Mouse (Mus musculus): ENCODE results near the gene Irf9. TPM values are rescaled to one million over a fixed set of nuclear protein-coding genes. Genes with fewer than 3 reads are reported as not detected.

Gene Irf9
- polyA plus RNA-seq, 1 experiment = 36.9 TPM

- peak; percentile 100 for DNase-seq
- peaks cover under 1% of the 10 kb centered on the region; the same call in 1 of the 2 replicates for H3K36me3 ChIP-seq (ENCODE audit: control insufficient read depth, insufficient read depth, low read length)
- H3K4me3 ChIP-seq (ENCODE audit: insufficient read depth, low read depth, low read length) = peak within 1 kb of the TSS; percentile 79
- WGBS = under 1% methylated on average over 51 of the region's 51 CpGs
- H3K27me3 ChIP-seq (replicated peaks; ENCODE audit: control insufficient read depth, insufficient read depth, low read length) = no peaks in the 10 kb centered on the region
- TF ChIP-seq CTCF (conservative IDR thresholded peaks at IDR 0.05; ENCODE audit: insufficient read depth, insufficient read length, low read depth, low read length) (no peak), POLR2A (IDR thresholded peaks at IDR 0.05; ENCODE audit: low read depth, low read length) (peak; percentile 79)
- peak within 1 kb of the TSS; percentile 98 for H3K27ac ChIP-seq (ENCODE audit: insufficient read depth, low read depth, low read length)
- H3K4me1 ChIP-seq (ENCODE audit: control insufficient read depth, insufficient read depth, low read length) = peaks cover 12% of the 10 kb centered on the region
These were observed 42.9 kb upstream of the Irf9 start, which contains the start of gene A730061H03Rik for GRCm38 (mm10) chr14:55560202-55561073. Gene A730061H03Rik (minus strand): TSS chr14:55560406.

- Histone ChIP-seq H3K4me1 (ENCODE audit: control insufficient read depth, insufficient read depth, low read length) (peaks cover 13% of the 10 kb centered on the region), H3K36me3 (ENCODE audit: control insufficient read depth, insufficient read depth, low read length) (peaks cover 2% of the 10 kb centered on the region; the same call in 1 of the 2 replicates), H3K4me3 (ENCODE audit: insufficient read depth, low read depth, low read length) (peak overlapping the region; percentile 43), H3K27ac (ENCODE audit: insufficient read depth, low read depth, low read length) (peak overlapping the region; percentile 33; the same call in 1 of the 2 replicates), H3K27me3 (replicated peaks; ENCODE audit: control insufficient read depth, insufficient read depth, low read length) (no peaks in the 10 kb centered on the region)
- DNase-seq = peak; percentile 34
- TF ChIP-seq POLR2A (IDR thresholded peaks at IDR 0.05; ENCODE audit: low read depth, low read length) (no peak), CTCF (conservative IDR thresholded peaks at IDR 0.05; ENCODE audit: insufficient read depth, insufficient read length, low read depth, low read length) (no peak)
- 47% methylated on average over 10 of the region's 10 CpGs for WGBS
These were observed 41.5 kb upstream of the Irf9 start for GRCm38 (mm10) chr14:55561860-55562259.

GRCm38 (mm10) chr14:55563249-55563648 lies 40.1 kb upstream of the Irf9 start:
- no peak for DNase-seq
- Histone ChIP-seq H3K4me1 (ENCODE audit: control insufficient read depth, insufficient read depth, low read length) (peaks cover 19% of the 10 kb centered on the region), H3K27ac (ENCODE audit: insufficient read depth, low read depth, low read length) (no peak overlapping the region), H3K4me3 (ENCODE audit: insufficient read depth, low read depth, low read length) (no peak overlapping the region), H3K27me3 (replicated peaks; ENCODE audit: control insufficient read depth, insufficient read depth, low read length) (no peaks in the 10 kb centered on the region), H3K36me3 (ENCODE audit: control insufficient read depth, insufficient read depth, low read length) (peaks cover 2% of the 10 kb centered on the region; the same call in 1 of the 2 replicates)
- no peak for TF ChIP-seq POLR2A (IDR thresholded peaks at IDR 0.05; ENCODE audit: low read depth, low read length)
- no peak for TF ChIP-seq CTCF (conservative IDR thresholded peaks at IDR 0.05; ENCODE audit: insufficient read depth, insufficient read length, low read depth, low read length)
- 95% methylated on average over 11 of the region's 11 CpGs for WGBS

- Histone ChIP-seq H3K36me3 (ENCODE audit: control insufficient read depth, insufficient read depth, low read length) (peaks cover 5% of the 10 kb centered on the region; the same call in 1 of the 2 replicates), H3K27me3 (replicated peaks; ENCODE audit: control insufficient read depth, insufficient read depth, low read length) (no peaks in the 10 kb centered on the region), H3K27ac (ENCODE audit: insufficient read depth, low read depth, low read length) (no peak overlapping the region), H3K4me3 (ENCODE audit: insufficient read depth, low read depth, low read length) (no peak overlapping the region), H3K4me1 (ENCODE audit: control insufficient read depth, insufficient read depth, low read length) (peaks cover 19% of the 10 kb centered on the region)
- no peak for DNase-seq
- TF ChIP-seq POLR2A (IDR thresholded peaks at IDR 0.05; ENCODE audit: low read depth, low read length) (no peak), CTCF (conservative IDR thresholded peaks at IDR 0.05; ENCODE audit: insufficient read depth, insufficient read length, low read depth, low read length) (peak; percentile 43; the same call in 1 of the 2 replicates)
- WGBS = 83% methylated on average over 3 of the region's 3 CpGs
These were observed 37.6 kb upstream of the Irf9 start for GRCm38 (mm10) chr14:55565748-55566147.

- H3K27me3 ChIP-seq (replicated peaks; ENCODE audit: control insufficient read depth, insufficient read depth, low read length) = no peaks in the 10 kb centered on the region
- DNase-seq = peak; percentile 68
- H3K4me3 ChIP-seq (ENCODE audit: insufficient read depth, low read depth, low read length) = no peak overlapping the region
- TF ChIP-seq CTCF (conservative IDR thresholded peaks at IDR 0.05; ENCODE audit: insufficient read depth, insufficient read length, low read depth, low read length) (no peak), POLR2A (IDR thresholded peaks at IDR 0.05; ENCODE audit: low read depth, low read length) (no peak)
- H3K36me3 ChIP-seq (ENCODE audit: control insufficient read depth, insufficient read depth, low read length) = peaks cover 5% of the 10 kb centered on the region; the same call in 1 of the 2 replicates
- H3K27ac ChIP-seq (ENCODE audit: insufficient read depth, low read depth, low read length) = peak overlapping the region; percentile 85
- 40% methylated on average over 3 of the region's 3 CpGs for WGBS
- H3K4me1 ChIP-seq (ENCODE audit: control insufficient read depth, insufficient read depth, low read length) = peaks cover 11% of the 10 kb centered on the region; the same call in 1 of the 2 replicates
These were observed 35.9 kb upstream of the Irf9 start for GRCm38 (mm10) chr14:55567496-55567895.

- Histone ChIP-seq H3K4me3 (ENCODE audit: insufficient read depth, low read depth, low read length) (no peak overlapping the region), H3K27ac (ENCODE audit: insufficient read depth, low read depth, low read length) (no peak overlapping the region), H3K36me3 (ENCODE audit: control insufficient read depth, insufficient read depth, low read length) (peaks cover 3% of the 10 kb centered on the region; the same call in 1 of the 2 replicates), H3K27me3 (replicated peaks; ENCODE audit: control insufficient read depth, insufficient read depth, low read length) (no peaks in the 10 kb centered on the region), H3K4me1 (ENCODE audit: control insufficient read depth, insufficient read depth, low read length) (peaks cover 15% of the 10 kb centered on the region; the same call in 1 of the 2 replicates)
- WGBS = 96% methylated on average over 2 of the region's 2 CpGs
- DNase-seq = no peak
- no peak for TF ChIP-seq POLR2A (IDR thresholded peaks at IDR 0.05; ENCODE audit: low read depth, low read length)
- no peak for TF ChIP-seq CTCF (conservative IDR thresholded peaks at IDR 0.05; ENCODE audit: insufficient read depth, insufficient read length, low read depth, low read length)
These were observed 32.8 kb upstream of the Irf9 start for GRCm38 (mm10) chr14:55570588-55570987.

GRCm38 (mm10) chr14:55571760-55572159 lies 31.6 kb upstream of the Irf9 start:
- Histone ChIP-seq H3K4me3 (ENCODE audit: insufficient read depth, low read depth, low read length) (no peak overlapping the region), H3K4me1 (ENCODE audit: control insufficient read depth, insufficient read depth, low read length) (peaks cover 18% of the 10 kb centered on the region; the same call in 1 of the 2 replicates), H3K27me3 (replicated peaks; ENCODE audit: control insufficient read depth, insufficient read depth, low read length) (no peaks in the 10 kb centered on the region), H3K27ac (ENCODE audit: insufficient read depth, low read depth, low read length) (no peak overlapping the region), H3K36me3 (ENCODE audit: control insufficient read depth, insufficient read depth, low read length) (peaks cover 3% of the 10 kb centered on the region; the same call in 1 of the 2 replicates)
- TF ChIP-seq CTCF (conservative IDR thresholded peaks at IDR 0.05; ENCODE audit: insufficient read depth, insufficient read length, low read depth, low read length) = no peak
- no peak for TF ChIP-seq POLR2A (IDR thresholded peaks at IDR 0.05; ENCODE audit: low read depth, low read length)
- DNase-seq = no peak
